Mouse (Mus musculus) thymus, adult 2 months (tissue): ENCODE data around the gene Gm49395. TPM values are rescaled to one million over a fixed set of nuclear protein-coding genes. Genes with fewer than 3 reads are reported as not detected.

Source experiments
- DNase-seq: peaks from one replicate; pipeline ENCODE4 v3.0.0; 2021
- H3K27ac ChIP-seq: fragments of 200-500 bp; 2 replicates; pipeline ENCODE4 v1.5.1; 2012; ENCODE audit warnings: low read length, control low read depth; ENCODE audit not compliant: control insufficient read depth, insufficient read depth
- H3K27me3 ChIP-seq: fragments of 200-500 bp; 2 replicates; pipeline ENCODE4 v1.6.1; 2012; ENCODE audit warnings: mild to moderate bottlenecking, low read length, moderate library complexity, mixed read lengths; ENCODE audit not compliant: control insufficient read depth, insufficient read depth
- H3K36me3 ChIP-seq: fragments of 200-500 bp; 2 replicates; pipeline ENCODE4 v1.6.1; 2012; ENCODE audit warnings: mild to moderate bottlenecking, low read length, moderate library complexity; ENCODE audit not compliant: control insufficient read depth, insufficient read depth
- H3K4me1 ChIP-seq: fragments of 200-500 bp; replicated peaks from 2 replicates; pipeline ENCODE4 v1.6.1; 2012; ENCODE audit warnings: low read length; ENCODE audit not compliant: control insufficient read depth, insufficient read depth
- H3K4me3 ChIP-seq: fragments of 200-500 bp; 2 replicates; pipeline ENCODE4 v1.5.1; 2012; ENCODE audit warnings: mild to moderate bottlenecking, low read length, control low read depth, moderate library complexity; ENCODE audit not compliant: control insufficient read depth, insufficient read depth
- CTCF ChIP-seq: fragments of 200-500 bp; IDR thresholded peaks from 2 replicates; pipeline ENCODE4 v1.5.1; 2012; ENCODE audit warnings: mild to moderate bottlenecking, control low read depth, low read length, moderate library complexity, borderline replicate concordance; ENCODE audit not compliant: control insufficient read depth, poor library complexity, insufficient read depth; ENCODE audit errors: extremely low read depth
- POLR2A ChIP-seq: fragments of 200-500 bp; IDR thresholded peaks from 2 replicates; pipeline ENCODE4 v1.6.1; 2012; ENCODE audit warnings: mild to moderate bottlenecking, low read length, control low read depth, moderate library complexity; ENCODE audit not compliant: control insufficient read depth, poor library complexity, insufficient read depth; ENCODE audit errors: extremely low read depth
- WGBS: fragments of 180-500 bp; shearing (Covaris S2); methylation state at CpG from one replicate; pipeline ENCODE4 v1.1.7; 2018; 5-methylcytosine and 5-hydroxymethylcytosine counted together
- polyA plus RNA-seq: library from polyadenylated mRNA; depleted of rRNA; stranded (reverse); fragments of >200 nt; gene quantifications from 2 replicates; pipeline ENCODE4 v1.2.3, GENCODE M21; 2012

Gm49395 gene
- polyA plus RNA-seq, 1 experiment, result 1.5 TPM

DNA sequence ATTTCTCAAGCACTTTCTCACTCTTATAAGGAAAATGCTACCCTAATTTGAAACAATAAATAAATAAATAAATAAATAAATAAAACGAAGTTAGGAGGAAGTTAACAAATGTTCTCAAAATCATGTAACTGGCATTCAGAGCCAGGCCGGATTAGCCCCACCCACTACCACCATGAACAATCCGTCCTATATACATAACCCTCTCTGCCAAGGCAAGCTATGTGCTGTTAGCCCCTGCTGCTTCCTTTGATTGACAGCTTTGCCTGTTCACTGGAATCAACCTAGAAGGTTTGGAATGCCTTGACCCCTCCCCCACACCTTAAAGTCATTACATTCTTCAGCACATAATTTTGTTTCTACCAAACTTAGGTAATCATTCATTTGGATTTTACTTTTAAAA, 10.2 kb downstream of the Gm49395 start:
- TF ChIP-seq CTCF (no peak), POLR2A (no peak)
- 69% methylated on average over 3 of the region's 3 CpGs for WGBS
- Histone ChIP-seq H3K27me3 (no peaks in the 10 kb centered on the region), H3K4me3 (no peak overlapping the region), H3K36me3 (no peaks in the 10 kb centered on the region), H3K27ac (no peak overlapping the region), H3K4me1 (peaks cover 15% of the 10 kb centered on the region)
- DNase-seq, result no peak

DNA sequence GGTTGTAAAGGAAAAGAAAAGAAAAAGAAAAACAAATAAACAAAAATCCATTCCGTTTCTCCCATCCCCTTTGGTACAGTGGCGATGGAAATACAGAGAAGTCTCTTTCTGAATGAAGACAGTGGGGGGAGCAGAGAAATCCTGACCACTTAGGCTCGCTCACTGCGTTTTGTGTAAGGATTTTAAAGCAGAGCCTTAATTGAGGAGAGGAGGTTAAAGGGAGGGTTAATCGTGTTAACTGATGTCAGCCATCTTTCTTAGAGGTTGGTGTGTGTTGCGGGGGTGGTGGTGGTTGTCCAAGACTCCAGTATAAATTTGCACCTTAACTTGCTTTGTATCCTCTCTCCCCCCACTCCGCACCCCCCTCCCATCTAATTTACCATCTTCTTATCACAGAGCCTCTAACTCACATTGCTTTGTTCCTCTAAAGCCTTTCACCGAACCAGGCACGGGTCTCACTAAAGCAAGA, 10.7 kb downstream of the Gm49395 start:
- H3K4me3 ChIP-seq, result no peak overlapping the region
- no peaks in the 10 kb centered on the region for H3K36me3 ChIP-seq
- no peaks in the 10 kb centered on the region for H3K27me3 ChIP-seq
- peaks cover 15% of the 10 kb centered on the region for H3K4me1 ChIP-seq
- DNase-seq, result no peak
- TF ChIP-seq CTCF (no peak), POLR2A (no peak)
- 52% methylated on average over 9 of the region's 9 CpGs for WGBS
- no peak overlapping the region for H3K27ac ChIP-seq

GRCm38 (mm10) chr13:115090069-115090976, 11.4 kb downstream of the Gm49395 start, which contains the start of gene Pelo:
TSS of gene Pelo (minus strand) at chr13:115090186.
- TF ChIP-seq POLR2A (peak; percentile 82), CTCF (0 out of 2 replicates have a peak, but pooled peaks have one; percentile 49)
- no peaks in the 10 kb centered on the region for H3K27me3 ChIP-seq
- H3K27ac ChIP-seq, result peak within 1 kb of the TSS; percentile 36; the same call in 1 of the 2 replicates
- under 1% methylated on average over 60 of the region's 60 CpGs for WGBS
- no peaks in the 10 kb centered on the region for H3K36me3 ChIP-seq
- peak; percentile 95 for DNase-seq
- H3K4me1 ChIP-seq, result peaks cover 15% of the 10 kb centered on the region
- peak within 1 kb of the TSS; percentile 66 for H3K4me3 ChIP-seq

- H3K4me3 ChIP-seq, result peak overlapping the region; percentile 66
- no peaks in the 10 kb centered on the region for H3K27me3 ChIP-seq
- peaks cover 15% of the 10 kb centered on the region for H3K4me1 ChIP-seq
- DNase-seq, result peak; percentile 39
- WGBS, result 3% methylated on average over 35 of the region's 35 CpGs
- H3K36me3 ChIP-seq, result no peaks in the 10 kb centered on the region
- no peak for TF ChIP-seq POLR2A
- no peak for TF ChIP-seq CTCF
- H3K27ac ChIP-seq, result no peak overlapping the region
Observed at GRCm38 (mm10) chr13:115089395-115090025, 12.2 kb downstream of the Gm49395 start.

DNA sequence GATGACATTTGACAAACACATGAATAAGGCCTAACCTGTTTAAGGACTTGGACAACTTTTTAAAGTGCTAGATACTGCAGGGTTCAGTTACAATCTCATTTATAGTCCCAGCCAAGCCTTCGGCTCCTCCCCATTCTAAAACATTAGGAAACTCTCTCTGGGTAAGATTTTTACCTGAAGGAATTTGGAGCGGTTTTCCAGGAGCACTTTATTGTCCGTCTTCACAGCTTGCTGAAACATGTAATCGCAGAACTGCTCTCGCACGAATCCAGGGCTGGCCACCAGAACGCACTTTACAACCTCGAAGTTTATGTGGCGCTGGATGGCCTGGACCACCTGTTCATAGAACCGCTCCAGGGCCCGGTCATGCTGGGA, 12.7 kb downstream of the Gm49395 start:
- H3K4me1 ChIP-seq, result peaks cover 15% of the 10 kb centered on the region
- H3K36me3 ChIP-seq, result no peaks in the 10 kb centered on the region
- H3K4me3 ChIP-seq, result peak overlapping the region; percentile 66
- H3K27ac ChIP-seq, result no peak overlapping the region
- 50% methylated on average over 11 of the region's 11 CpGs for whole genome bisulfite sequencing
- no peaks in the 10 kb centered on the region for H3K27me3 ChIP-seq
- TF ChIP-seq CTCF (no peak), POLR2A (no peak)
- no peak for DNase-seq

DNA sequence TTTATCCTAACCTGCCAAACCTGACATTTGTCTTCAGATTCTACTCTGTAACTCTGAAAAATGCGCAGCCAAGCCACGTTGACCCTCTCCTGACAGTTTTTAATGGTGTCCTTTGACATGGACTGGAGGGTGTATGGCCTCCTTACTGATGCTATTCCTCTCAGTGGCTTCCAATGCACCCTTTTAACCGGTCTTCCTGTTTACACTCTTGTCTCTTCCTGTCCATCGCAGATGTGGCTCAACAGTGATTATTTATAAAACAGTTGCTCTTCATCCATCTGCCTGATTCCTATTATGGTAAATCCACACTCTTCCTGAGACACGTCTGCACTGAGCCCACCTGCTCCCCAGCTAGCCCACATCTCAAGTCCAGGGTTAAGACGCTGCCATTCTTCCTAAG, 15.7 kb downstream of the Gm49395 start:
- TF ChIP-seq CTCF (no peak), POLR2A (no peak)
- WGBS, result 86% methylated on average over 6 of the region's 6 CpGs
- Histone ChIP-seq H3K27me3 (no peaks in the 10 kb centered on the region), H3K27ac (no peak overlapping the region), H3K4me3 (no peak overlapping the region), H3K36me3 (no peaks in the 10 kb centered on the region), H3K4me1 (peaks cover 15% of the 10 kb centered on the region)
- DNase-seq, result no peak
